ENCODE assay signal across 10 mouse cellular contexts in the genomic region with DNA sequence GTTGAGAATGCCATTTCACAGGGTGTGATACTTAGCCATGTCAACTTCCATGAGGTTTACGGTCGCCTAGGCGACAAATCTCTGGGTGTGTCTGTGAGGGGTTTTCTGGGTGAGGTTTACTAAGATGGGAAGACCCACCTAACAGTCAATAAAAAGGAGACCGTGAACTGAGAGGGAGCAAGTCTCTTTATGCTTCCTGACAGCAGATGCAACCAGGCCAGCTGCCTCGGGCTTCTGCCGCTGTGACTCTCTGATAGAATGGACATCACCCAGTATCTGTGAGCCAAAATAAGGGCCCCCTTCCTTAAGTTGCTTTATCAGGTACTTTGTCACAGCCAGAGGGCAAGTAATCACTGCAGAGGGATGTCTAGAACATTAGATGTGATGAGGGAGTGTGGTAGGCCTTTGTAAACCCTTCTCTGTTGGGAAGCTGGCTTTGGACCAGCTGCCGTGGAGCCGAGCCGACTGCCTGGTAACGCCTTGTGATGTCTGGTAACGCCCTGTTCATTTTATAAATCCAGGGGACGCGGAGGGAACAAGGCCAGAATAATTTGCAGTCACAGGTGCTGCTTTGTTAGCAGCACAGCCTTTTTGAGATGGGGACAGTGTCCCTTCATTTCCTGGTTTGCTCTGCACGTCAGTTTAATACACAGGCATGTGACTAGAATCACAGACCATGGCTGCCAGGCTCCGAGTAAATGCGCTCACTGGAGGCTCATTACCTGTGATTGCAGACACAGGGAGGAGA. TPM values are rescaled to one million over a fixed set of nuclear protein-coding genes. Genes with fewer than 3 reads are reported as not detected.
DNase-seq lines count a peak whose midpoint lies in the region; ATAC-seq lines count a peak whose summit lies in the region.
"Had no signal": no experiment of that assay in that cellular context is flagged by ENCODE, and none has a peak within 500 bp of the region (broad histone marks: within the 10 kb centered on the region; RNA-seq: fewer than 3 reads in every experiment).

No protein-coding gene starts in this region.

- no peak overlapping the region for H3K4me3 ChIP-seq in limb, embryonic 12.5 days (replicated peaks)
- no peak overlapping the region for H3K4me3 ChIP-seq in limb, embryonic 10.5 days
- no peak overlapping the region for H3K4me3 ChIP-seq in midbrain, embryonic 13.5 days (replicated peaks)
- H3K4me3 ChIP-seq: megakaryocyte, embryonic 14.5 days had no signal

- H3K27me3 ChIP-seq in limb, embryonic 12.5 days, result no peaks in the 10 kb centered on the region
- H3K27me3 ChIP-seq in limb, embryonic 10.5 days (ENCODE audit: low read depth, poor library complexity, severe bottlenecking), result no peaks in the 10 kb centered on the region
- no peaks in the 10 kb centered on the region for H3K27me3 ChIP-seq in midbrain, embryonic 13.5 days

- WGBS in limb, embryonic 12.5 days, result 50% methylated on average over 16 of the region's 16 CpGs
- 76% methylated on average over 16 of the region's 16 CpGs for WGBS in limb, embryonic 10.5 days
- 32% methylated on average over 16 of the region's 16 CpGs for WGBS in midbrain, embryonic 13.5 days

- DNase-seq in limb, embryonic 10.5 days (ENCODE audit: low spot score), result no peak
- peak; percentile 88 to 90 for DNase-seq in cerebellum, postnatal 10 days
- DNase-seq in gastrocnemius, postnatal 14 days, result peak; percentile 55
- no peak for DNase-seq in adipocyte (ENCODE audit: low spot score)
- no peak for DNase-seq in adrenal gland, postnatal 10 days
- no peak for DNase-seq in adrenal gland, adult (ENCODE audit: inconsistent age in 2 of 2, low spot score in 1 of 2)

- no peak overlapping the region for H3K9ac ChIP-seq in limb, embryonic 12.5 days (replicated peaks)
- peak overlapping the region; percentile 50 for H3K9ac ChIP-seq in midbrain, embryonic 13.5 days (replicated peaks)

- H3K9me3 ChIP-seq in limb, embryonic 12.5 days, result no peaks in the 10 kb centered on the region
- H3K9me3 ChIP-seq in limb, embryonic 10.5 days (replicated peaks), result no peaks in the 10 kb centered on the region
- H3K9me3 ChIP-seq in midbrain, embryonic 13.5 days, result no peaks in the 10 kb centered on the region

- H3K4me2 ChIP-seq in limb, embryonic 12.5 days, result 0 out of 2 replicates have a peak overlapping the region, but pooled peaks have one; percentile 6
- H3K4me2 ChIP-seq in midbrain, embryonic 13.5 days (replicated peaks), result peak overlapping the region; percentile 38

- H3K36me3 ChIP-seq in limb, embryonic 12.5 days, result no peaks in the 10 kb centered on the region
- no peaks in the 10 kb centered on the region for H3K36me3 ChIP-seq in limb, embryonic 10.5 days
- H3K36me3 ChIP-seq in midbrain, embryonic 13.5 days, result no peaks in the 10 kb centered on the region

- H3K4me1 ChIP-seq in limb, embryonic 12.5 days (replicated peaks), result peaks cover 46% of the 10 kb centered on the region
- peaks cover 35% of the 10 kb centered on the region for H3K4me1 ChIP-seq in limb, embryonic 10.5 days
- H3K4me1 ChIP-seq in midbrain, embryonic 13.5 days (replicated peaks), result peaks cover 50% of the 10 kb centered on the region
- H3K4me1 ChIP-seq: megakaryocyte, embryonic 14.5 days had no signal

- H3K27ac ChIP-seq in limb, embryonic 12.5 days, result peak overlapping the region; percentile 19; the same call in 1 of the 2 replicates
- H3K27ac ChIP-seq in limb, embryonic 10.5 days, result no peak overlapping the region
- peak overlapping the region; percentile 81 for H3K27ac ChIP-seq in midbrain, embryonic 13.5 days

- no peak for ATAC-seq in limb, embryonic 12.5 days (ENCODE audit: insufficient number of reproducible peaks, insufficient read depth, low FRiP score, low TSS enrichment, low read depth)
- peak; percentile 66 for ATAC-seq in midbrain, embryonic 13.5 days
- ATAC-seq: intestine, embryonic 16.5 days had no signal

- intact Hi-C loops in gastrocnemius, postnatal 14 days (cut with DNase I; ENCODE audit: low total_unique reads), result no loop called here

RNA-seq across cellular contexts. Expression of a gene that starts 58.8 kb away (rescaled TPM):
- polyA plus RNA-seq in limb, embryonic 12.5 days (2016; fragmentation: Nextera tagmentation; extraction: Ambion mirVana), result 25.6 and 29.0 TPM in 2 replicates
- 14.1 and 16.6 TPM in 2 replicates for polyA plus RNA-seq in limb, embryonic 10.5 days (2016; fragmentation: Nextera tagmentation; extraction: Ambion mirVana)
- 1 to 10 TPM; 7.0 to 9.1 TPM for total RNA-seq in gastrocnemius, postnatal 14 days (2021)
- polyA plus RNA-seq in midbrain, embryonic 13.5 days (2015; fragmentation: Nextera tagmentation; extraction: Ambion mirVana), result 75.5 and 79.1 TPM in 2 replicates
- 10 to 100 TPM; 30.0 to 30.8 TPM for total RNA-seq in adrenal gland, postnatal 10 days (2021)

Comparison
In these comparisons a context has a peak if more than half of its experiments do, and no peak if none do; other contexts are left out.
1. DNase-seq: peak in cerebellum, postnatal 10 days (2 of 2) and gastrocnemius, postnatal 14 days (single experiment); none in limb, embryonic 10.5 days (single experiment), adipocyte (single experiment), adrenal gland, postnatal 10 days (single experiment) and adrenal gland, adult (0 of 2).